Mouse (Mus musculus) CD4-positive, CD25-positive, alpha-beta regulatory T cell, adult 9 weeks (primary cell): ENCODE results near the gene Hfe2. TPM values are rescaled to one million over a fixed set of nuclear protein-coding genes. Genes with fewer than 3 reads are reported as not detected.

Source experiments
- polyA plus RNA-seq: library from polyadenylated mRNA; unstranded; fragments of 100-300 nt; shearing (Covaris generic); gene quantifications from one replicate; pipeline ENCODE4 v1.2.1, GENCODE M21; 2017

Gene Hfe2
- not detected for polyA plus RNA-seq

DNA sequence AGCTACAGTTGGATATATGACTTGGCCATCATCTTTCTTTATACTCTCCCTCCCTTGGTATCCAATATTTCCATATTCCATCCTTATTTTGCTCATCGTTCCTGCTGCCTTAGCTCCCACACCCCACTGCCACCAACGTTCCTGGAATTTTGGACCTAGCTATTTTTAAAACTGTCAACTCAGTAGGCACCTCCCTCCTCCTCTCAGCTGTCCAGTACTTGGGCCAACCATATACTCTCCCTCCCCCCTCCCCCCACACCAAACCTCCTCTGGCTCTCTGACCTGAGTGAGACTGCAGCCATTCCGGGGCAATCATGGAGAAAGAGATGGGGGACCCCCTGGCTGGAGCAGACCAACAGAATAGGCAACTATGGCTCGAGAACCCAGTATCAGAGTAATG is at the start of gene Hfe2:
Gene Hfe2, plus strand, starts transcription at position 259 of the 400 bp plus-strand sequence.

DNA sequence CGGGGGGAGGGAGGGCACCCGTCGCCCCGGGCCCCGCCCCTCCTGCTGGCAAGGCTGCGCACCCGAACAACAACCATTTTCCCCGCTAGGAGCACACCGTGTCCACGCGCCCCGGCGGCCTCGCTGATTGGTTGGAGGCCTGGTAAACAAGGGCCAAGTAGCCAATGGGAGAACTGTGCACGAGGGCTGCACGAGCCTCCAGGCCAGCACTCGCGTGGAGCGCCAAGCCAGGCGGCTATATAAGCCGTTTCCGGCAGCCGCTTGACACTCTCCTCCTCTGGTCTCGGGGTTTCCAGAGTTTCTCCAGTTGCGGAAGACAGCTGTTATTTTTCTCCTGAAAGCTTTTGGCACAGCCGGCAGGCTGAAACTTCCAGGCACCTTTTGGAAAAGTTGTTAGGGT is 32.7 kb downstream of the Hfe2 start, which contains the start of gene Txnip:
Gene Txnip, plus strand, starts transcription at position 264 of the 400 bp plus-strand sequence.

DNA sequence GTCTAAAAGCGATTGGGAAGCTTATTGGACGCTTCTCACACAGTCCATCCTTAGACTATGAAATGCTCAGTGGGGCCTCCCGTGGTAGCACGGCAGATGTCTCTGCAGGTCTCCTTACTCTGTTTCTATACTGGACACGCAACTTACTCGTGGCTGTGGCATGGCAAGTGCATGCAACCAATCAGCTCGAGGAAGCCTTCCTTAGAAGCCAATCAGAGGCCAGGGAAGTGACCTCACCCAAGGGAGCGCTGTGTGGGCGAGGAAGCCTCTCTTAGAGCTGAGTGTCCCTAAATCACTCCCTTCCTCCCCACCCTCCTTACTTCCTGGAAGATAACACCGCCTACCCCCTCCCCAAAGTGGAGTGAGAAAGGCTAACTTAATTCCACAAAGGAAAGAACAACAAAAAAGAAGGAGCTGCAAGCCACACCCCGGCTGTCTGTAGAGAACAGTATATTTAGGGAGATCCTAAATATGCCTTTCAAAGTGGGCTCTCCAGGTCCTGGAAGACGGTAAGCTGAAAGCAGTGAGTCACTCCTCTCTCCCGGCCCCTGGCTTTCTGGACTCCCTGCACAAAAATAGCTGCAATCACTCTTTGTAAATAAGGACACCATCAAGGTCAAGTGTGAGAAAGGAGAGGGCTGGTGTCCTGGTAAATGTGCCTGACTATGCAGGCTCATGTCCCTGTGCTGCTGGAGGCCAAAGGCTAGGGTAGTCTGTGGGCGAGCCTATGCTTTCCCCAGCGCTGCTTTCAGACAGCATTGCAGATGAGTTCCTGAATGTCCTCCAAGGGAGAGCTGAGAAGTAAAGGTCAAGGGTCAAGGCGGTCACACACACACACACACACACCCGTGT is 51.9 kb downstream of the Hfe2 start, which contains the start of gene Gm16253:
Gene Gm16253, plus strand, starts transcription at position 295 of the 852 bp plus-strand sequence.

Other genes starting within 250 kb of the Hfe2 start
- not detected for gene Fcgr1, start 231.2 kb upstream of the Hfe2 start, polyA plus RNA-seq
- not detected for gene BC107364, start 72.9 kb upstream of the Hfe2 start, polyA plus RNA-seq
- 1,390 TPM for gene Txnip, start 32.8 kb downstream of the Hfe2 start, polyA plus RNA-seq
- gene Gm16253, start 51.8 kb downstream of the Hfe2 start, polyA plus RNA-seq: 1.1 TPM
- gene Polr3gl, start 69.0 kb downstream of the Hfe2 start, polyA plus RNA-seq: 37.8 TPM
- gene Ankrd34a, start 71.5 kb downstream of the Hfe2 start, polyA plus RNA-seq: not detected
- 0.74 TPM for gene Lix1l, start 76.0 kb downstream of the Hfe2 start, polyA plus RNA-seq
- 331 TPM for gene Rbm8a, start 104.8 kb downstream of the Hfe2 start, polyA plus RNA-seq
- 92.9 TPM for gene Pex11b, start 110.2 kb downstream of the Hfe2 start, polyA plus RNA-seq
- 0.12 TPM for gene Gm42957, start 110.3 kb downstream of the Hfe2 start, polyA plus RNA-seq
- gene Itga10, start 120.4 kb downstream of the Hfe2 start, polyA plus RNA-seq: 0.19 TPM
- 0.19 TPM for gene Ankrd35, start 145.0 kb downstream of the Hfe2 start, polyA plus RNA-seq
- 24.3 TPM for gene Pias3, start 171.2 kb downstream of the Hfe2 start, polyA plus RNA-seq
- gene Nudt17, start 183.4 kb downstream of the Hfe2 start, polyA plus RNA-seq: 1.2 TPM
- gene Polr3c, start 202.5 kb downstream of the Hfe2 start, polyA plus RNA-seq: 83.3 TPM
- gene Rnf115, start 202.5 kb downstream of the Hfe2 start, polyA plus RNA-seq: 26.3 TPM